Mouse (Mus musculus) spleen, adult 2 months (tissue): ENCODE measurements around the gene Dpep3.

ENCODE experiments used
- CTCF ChIP-seq: fragments of 200-500 bp; IDR thresholded peaks from 2 replicates; pipeline ENCODE4 v1.5.1; 2011; ENCODE audit warnings: mild to moderate bottlenecking, inconsistent platforms; ENCODE audit not compliant: insufficient read depth, insufficient read length, insufficient replicate concordance; ENCODE audit errors: extremely low read depth
- POLR2A ChIP-seq: fragments of 200-500 bp; IDR thresholded peaks from 2 replicates; pipeline ENCODE4 v1.6.1; 2011; ENCODE audit warnings: low read depth, low read length, inconsistent platforms

- TF ChIP-seq CTCF = no peak
- no peak for TF ChIP-seq POLR2A
These were observed 19.9 kb downstream of the Dpep3 start for GRCm38 (mm10) chr8:105959350-105959749.
